Mouse (Mus musculus) ES-CJ7 (cell line): ENCODE measurements around the gene Irs4.

Experiments used
- DNase-seq: peaks from one replicate; pipeline ENCODE4 v3.0.0; 2011; ENCODE audit warnings: low read depth, low spot score

The Irs4 gene

DNA sequence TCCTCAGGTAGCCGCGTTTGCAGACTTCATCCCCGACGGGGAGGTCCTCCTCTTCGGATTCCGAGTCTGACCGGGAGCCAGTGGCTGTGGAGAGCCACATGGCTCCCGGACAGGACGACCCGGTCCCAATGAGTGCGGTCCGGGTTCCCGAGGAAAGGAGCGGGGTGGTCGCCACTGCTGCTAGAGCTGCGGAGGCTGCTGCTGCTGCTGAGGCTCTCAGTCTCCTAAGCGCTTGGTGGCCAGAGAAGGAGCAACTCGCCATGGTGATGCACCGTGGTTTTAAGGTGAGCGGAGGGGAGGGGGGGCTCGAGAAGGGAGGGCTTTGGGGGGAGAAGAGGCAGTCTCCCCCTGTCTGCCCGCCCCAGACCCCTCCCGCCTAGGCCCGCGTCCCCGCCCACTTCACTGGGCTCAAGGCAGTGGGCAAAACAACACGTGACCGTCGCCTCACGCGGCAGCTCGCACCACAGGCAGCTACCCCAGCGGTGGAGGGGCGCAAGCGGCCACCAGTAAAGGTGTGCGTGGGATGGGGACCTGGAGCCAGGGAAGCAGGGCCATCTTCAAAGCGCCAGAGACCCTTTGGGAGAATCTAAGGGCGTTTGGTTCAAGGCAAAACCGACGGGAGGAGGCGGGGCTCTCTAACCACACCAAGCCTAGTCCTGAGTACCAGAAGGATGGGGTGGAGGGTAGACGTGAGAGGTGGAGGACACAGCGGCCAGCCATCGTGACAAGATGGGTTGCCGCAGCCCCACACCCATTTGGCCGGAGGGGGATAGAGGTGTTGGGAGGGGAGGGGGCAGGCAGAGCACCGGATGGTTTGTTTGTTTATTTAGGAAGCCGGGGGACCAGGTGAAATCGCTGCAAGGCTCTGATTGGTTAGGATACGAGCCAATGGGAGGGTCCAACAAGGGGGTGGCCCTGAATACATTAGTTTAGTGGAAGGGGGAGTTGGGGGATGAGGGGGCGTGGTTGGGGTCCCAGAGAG, at the start of gene Irs4:
Gene Irs4, minus strand, starts transcription at position 327 of the 982 bp plus-strand sequence.
- DNase-seq, result peak; percentile 40

DNA sequence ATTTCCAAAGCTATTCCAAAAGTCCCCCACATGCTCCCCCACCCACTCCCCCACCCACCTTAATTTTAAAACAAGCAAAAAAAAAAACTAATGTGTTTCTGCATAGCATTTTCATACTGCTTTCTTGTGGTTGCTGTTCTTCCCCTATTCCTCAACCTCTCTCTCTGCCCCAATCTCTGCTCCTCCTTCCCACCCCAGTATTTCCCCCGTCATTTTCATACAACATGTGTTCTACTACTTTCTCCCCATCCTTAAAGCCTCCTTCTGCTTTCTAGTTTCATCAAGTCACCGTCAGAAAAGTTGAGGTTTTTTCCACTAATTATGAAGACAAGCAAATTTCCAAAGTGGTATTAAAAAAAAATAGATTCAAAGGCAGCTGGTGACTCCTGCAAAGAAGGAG, 25.3 kb upstream of the Irs4 start:
- DNase-seq, result no peak

- DNase-seq, result no peak
Observed at GRCm38 (mm10) chrX:141729570-141729969, 4.5 kb upstream of the Irs4 start.

GRCm38 (mm10) chrX:141724391-141724891, 622 bp downstream of the Irs4 start:
- peak; percentile 4 for DNase-seq

GRCm38 (mm10) chrX:141723936-141724335, 1.1 kb downstream of the Irs4 start:
- DNase-seq, result peak; percentile 37

- peak; percentile 16 for DNase-seq
Observed at GRCm38 (mm10) chrX:141721725-141722124, 3.3 kb downstream of the Irs4 start.
